Mouse (Mus musculus) C2C12 (cell line): ENCODE results near the gene Cgnl1. TPM values are rescaled to one million over a fixed set of nuclear protein-coding genes. Genes with fewer than 3 reads are reported as not detected.

ENCODE experiments used
- H3K27me3 ChIP-seq: one replicate; pipeline ENCODE4 v1.6.1; 2011; ENCODE audit not compliant: control insufficient read depth, insufficient read depth, insufficient read length
- H3K36me3 ChIP-seq: one replicate; pipeline ENCODE4 v1.6.1; 2011; ENCODE audit not compliant: control insufficient read depth, insufficient read depth
- H3K4me3 ChIP-seq: one replicate; pipeline ENCODE4 v1.5.1; 2011; ENCODE audit warnings: mild to moderate bottlenecking, control low read depth; ENCODE audit not compliant: poor library complexity, insufficient read depth, severe bottlenecking
- H3K79me2 ChIP-seq: one replicate; pipeline ENCODE4 v1.6.1; 2011; ENCODE audit not compliant: control insufficient read depth, insufficient read depth
- H3K79me3 ChIP-seq: one replicate; pipeline ENCODE4 v1.6.1; 2011; ENCODE audit warnings: low read depth, control low read depth
- H3ac ChIP-seq: one replicate; pipeline ENCODE3; 2011; ENCODE audit warnings: low read depth; ENCODE audit not compliant: control insufficient read depth, insufficient read length
- CEBPB ChIP-seq: IDR thresholded peaks from one replicate; pipeline ENCODE4 v1.6.1; 2011; ENCODE audit warnings: low read depth, mild to moderate bottlenecking, control low read depth, moderate library complexity
- CTCF ChIP-seq: IDR thresholded peaks from one replicate; pipeline ENCODE4 v1.5.1; 2011; ENCODE audit not compliant: control insufficient read depth, insufficient read depth, insufficient read length
- FOSL1 ChIP-seq: IDR thresholded peaks from one replicate; pipeline ENCODE4 v1.8.0; 2011; ENCODE audit warnings: mild to moderate bottlenecking, low read length; ENCODE audit not compliant: poor library complexity, insufficient read depth, severe bottlenecking
- MAX ChIP-seq: IDR thresholded peaks from one replicate; pipeline ENCODE4 v1.6.1; 2011; ENCODE audit warnings: mild to moderate bottlenecking, control low read depth
- MYOD1 ChIP-seq: IDR thresholded peaks from one replicate; pipeline ENCODE4 v1.6.1; 2011; ENCODE audit warnings: low read depth; ENCODE audit not compliant: control insufficient read depth, insufficient read length
- MYOG ChIP-seq: IDR thresholded peaks from one replicate; pipeline ENCODE4 v1.6.1; 2011; ENCODE audit not compliant: control insufficient read depth, insufficient read length; ENCODE audit errors: extremely low read depth
- USF1 ChIP-seq: IDR thresholded peaks from one replicate; pipeline ENCODE4 v1.6.1; 2011; ENCODE audit warnings: low read depth, mild to moderate bottlenecking, control low read depth, moderate library complexity
- polyA plus RNA-seq: library from polyadenylated mRNA; unstranded; fragments of >200 nt; fragmentation: generic; extraction: Trizol; gene quantifications from one replicate; pipeline ENCODE4 v1.2.1, GENCODE M21; 2012; ENCODE audit warnings: missing spikeins

Gene Cgnl1
- polyA plus RNA-seq, 1 experiment: 1.9 TPM

DNA sequence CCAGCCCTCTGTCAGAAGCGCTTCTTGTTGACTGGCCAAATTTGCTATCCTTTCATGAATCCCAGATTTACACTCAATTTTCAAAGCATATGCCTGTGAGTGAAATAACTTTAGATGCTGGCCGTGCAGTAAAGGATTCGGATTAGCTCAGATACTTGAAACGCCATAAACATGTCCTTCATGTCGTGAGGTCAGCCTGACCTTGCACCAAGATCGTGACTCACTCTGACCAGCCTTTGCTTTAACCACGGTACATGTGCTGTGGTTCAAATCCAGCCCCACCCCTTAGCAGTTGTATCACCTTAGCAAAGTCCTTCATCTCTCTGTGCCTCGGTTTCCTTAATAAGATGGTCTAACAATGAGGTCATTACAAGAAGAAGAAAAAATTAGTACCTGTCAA lies 14.0 kb downstream of the Cgnl1 start:
- no peaks in the 10 kb centered on the region for H3K79me3 ChIP-seq
- H3K79me2 ChIP-seq: no peaks in the 10 kb centered on the region
- no peak overlapping the region for H3K4me3 ChIP-seq
- no peak overlapping the region for H3ac ChIP-seq
- H3K27me3 ChIP-seq: no peaks in the 10 kb centered on the region
- no peaks in the 10 kb centered on the region for H3K36me3 ChIP-seq
- TF ChIP-seq MYOG: no peak
- TF ChIP-seq USF1: no peak
- TF ChIP-seq MAX: peak; percentile 67
- peak; percentile 40 for TF ChIP-seq FOSL1
- no peak for TF ChIP-seq CEBPB
- TF ChIP-seq CTCF: no peak
- TF ChIP-seq MYOD1: peak; percentile 14

DNA sequence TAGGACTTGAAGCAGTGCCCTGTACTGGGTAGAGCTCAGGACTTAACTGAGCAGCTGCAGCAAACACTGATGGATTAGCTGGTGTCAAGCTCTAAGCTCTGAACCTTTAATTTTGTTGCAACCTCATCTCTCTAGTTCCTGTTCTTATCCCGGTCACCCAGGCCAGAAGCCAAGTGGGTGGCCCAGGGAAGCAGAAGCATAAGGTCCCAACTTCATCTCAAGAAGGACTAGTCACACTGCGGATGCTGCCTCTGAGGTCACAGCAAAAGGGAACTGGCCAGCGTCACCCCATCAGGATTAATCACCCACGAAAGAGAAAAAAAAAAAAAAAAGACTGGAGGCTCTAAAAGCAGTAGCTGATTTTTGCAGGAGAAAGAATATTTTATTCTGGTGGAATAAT lies 14.5 kb downstream of the Cgnl1 start:
- TF ChIP-seq USF1 (no peak), FOSL1 (no peak), MYOG (no peak), MYOD1 (no peak), CEBPB (no peak), MAX (no peak), CTCF (no peak)
- H3K4me3 ChIP-seq: no peak overlapping the region
- no peak overlapping the region for H3ac ChIP-seq
- H3K27me3 ChIP-seq: no peaks in the 10 kb centered on the region
- no peaks in the 10 kb centered on the region for H3K79me2 ChIP-seq
- no peaks in the 10 kb centered on the region for H3K36me3 ChIP-seq
- no peaks in the 10 kb centered on the region for H3K79me3 ChIP-seq

DNA sequence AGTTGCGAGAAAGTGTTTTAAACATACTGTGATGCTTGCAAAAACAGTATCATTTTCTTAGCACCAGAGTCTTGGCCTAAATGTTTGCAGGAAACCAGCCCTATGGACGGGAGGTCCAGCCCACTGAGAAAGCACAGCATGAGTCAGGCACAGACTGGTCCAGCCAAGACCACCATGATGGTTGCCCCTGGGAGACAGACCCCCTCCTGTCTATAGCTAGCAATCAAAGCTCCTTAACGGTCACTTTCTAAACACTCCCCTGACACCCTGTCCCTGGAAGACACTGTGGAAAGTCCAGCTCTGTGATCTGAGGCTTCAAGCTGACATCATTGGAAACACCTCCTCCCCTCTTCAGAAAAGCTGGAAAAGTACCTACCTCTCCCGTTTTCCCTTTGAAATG lies 17.4 kb downstream of the Cgnl1 start:
- TF ChIP-seq CTCF: no peak
- TF ChIP-seq MYOG: no peak
- no peak for TF ChIP-seq FOSL1
- no peak for TF ChIP-seq USF1
- no peak for TF ChIP-seq MYOD1
- TF ChIP-seq MAX: no peak
- TF ChIP-seq CEBPB: no peak
- H3K79me2 ChIP-seq: no peaks in the 10 kb centered on the region
- H3ac ChIP-seq: no peak overlapping the region
- no peaks in the 10 kb centered on the region for H3K79me3 ChIP-seq
- no peak overlapping the region for H3K4me3 ChIP-seq
- no peaks in the 10 kb centered on the region for H3K27me3 ChIP-seq
- H3K36me3 ChIP-seq: no peaks in the 10 kb centered on the region

DNA sequence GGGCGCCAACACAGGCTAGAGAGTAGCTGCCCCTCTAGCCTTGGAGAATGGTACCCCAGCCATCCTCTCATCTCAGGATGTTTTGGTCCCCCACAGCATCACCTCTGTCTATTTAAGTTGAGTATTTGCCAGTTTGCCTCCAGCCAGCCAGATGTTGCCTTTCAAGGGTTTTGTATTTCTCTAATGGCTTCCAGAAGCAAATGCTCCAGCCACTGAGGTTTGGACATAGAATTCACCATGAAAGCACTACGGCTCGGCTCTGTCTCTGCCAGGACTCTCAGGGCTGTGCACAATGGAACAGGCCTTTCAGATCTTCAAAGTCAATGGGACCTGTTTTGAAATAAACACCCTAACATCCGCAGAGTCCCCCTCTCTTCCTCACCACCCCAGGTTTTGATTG lies 17.9 kb downstream of the Cgnl1 start:
- Histone ChIP-seq H3K79me3 (no peaks in the 10 kb centered on the region), H3K36me3 (no peaks in the 10 kb centered on the region)
- TF ChIP-seq CEBPB (no peak), CTCF (no peak), FOSL1 (no peak), MYOD1 (no peak), USF1 (no peak)

DNA sequence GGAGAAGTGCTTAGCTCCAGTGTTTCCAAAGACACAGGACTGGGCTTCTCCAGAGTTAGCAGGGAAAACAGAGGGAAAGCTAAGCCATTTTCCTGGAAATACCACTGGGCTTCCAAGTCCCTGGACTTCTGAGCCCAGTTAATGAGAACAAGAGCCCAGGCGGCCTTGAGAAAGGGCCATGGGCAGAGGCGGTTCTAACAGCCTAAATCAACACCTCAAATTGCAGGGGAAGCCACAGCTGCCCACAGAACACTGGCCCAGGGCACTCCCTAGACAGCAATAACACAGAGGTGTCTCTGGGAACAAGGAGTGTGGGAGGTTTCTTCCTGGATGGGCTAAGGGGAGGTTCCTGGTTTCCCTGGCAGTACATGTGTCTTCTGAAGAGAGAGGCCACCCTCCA lies 18.3 kb downstream of the Cgnl1 start:
- H3K36me3 ChIP-seq: no peaks in the 10 kb centered on the region
- H3ac ChIP-seq: no peak overlapping the region
- no peaks in the 10 kb centered on the region for H3K79me3 ChIP-seq
- H3K79me2 ChIP-seq: no peaks in the 10 kb centered on the region
- TF ChIP-seq MYOD1 (no peak), FOSL1 (no peak), CTCF (no peak), USF1 (no peak)
- no peaks in the 10 kb centered on the region for H3K27me3 ChIP-seq
- H3K4me3 ChIP-seq: no peak overlapping the region

More for the DNA sequence above, 17.9 kb downstream of the Cgnl1 start:
- Histone ChIP-seq H3K79me2 (no peaks in the 10 kb centered on the region), H3K27me3 (no peaks in the 10 kb centered on the region), H3ac (no peak overlapping the region), H3K4me3 (no peak overlapping the region)

DNA sequence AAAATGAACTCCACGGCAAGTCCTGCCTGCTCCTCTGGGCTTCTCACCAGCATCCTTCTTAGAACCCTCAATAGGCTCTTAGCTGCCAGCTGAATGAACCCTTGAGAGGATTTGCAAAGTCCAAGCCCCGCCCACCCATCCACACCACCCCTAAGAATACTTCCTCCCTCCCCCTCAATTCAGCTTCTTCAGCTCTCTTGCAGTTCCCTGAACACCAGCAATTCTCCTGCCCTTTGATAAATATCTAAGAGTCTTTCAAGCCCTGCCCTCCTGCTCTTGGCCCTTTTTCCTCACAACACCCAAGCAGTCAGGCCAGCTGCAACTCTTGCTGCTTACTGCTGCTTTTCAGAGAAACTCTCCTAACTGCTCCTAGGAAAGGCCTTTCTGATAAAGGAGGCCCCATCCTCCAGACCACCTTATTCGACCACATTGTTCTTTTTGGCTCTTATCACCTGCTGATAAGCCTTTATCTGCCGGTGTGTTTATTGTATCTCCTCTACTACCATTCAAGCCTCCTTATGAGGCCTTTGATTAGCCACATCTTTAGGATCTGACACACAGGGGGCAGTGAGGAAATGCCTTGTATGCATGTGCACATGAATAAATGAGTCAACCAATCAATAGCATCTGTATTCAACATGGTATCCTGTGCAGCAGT lies 21.3 kb downstream of the Cgnl1 start:
- no peak for TF ChIP-seq MYOG
- no peak for TF ChIP-seq USF1
- TF ChIP-seq CTCF: no peak
- no peak for TF ChIP-seq MYOD1
- TF ChIP-seq CEBPB: no peak
- TF ChIP-seq MAX: no peak
- TF ChIP-seq FOSL1: no peak
- Histone ChIP-seq H3ac (no peak overlapping the region), H3K79me3 (no peaks in the 10 kb centered on the region), H3K36me3 (no peaks in the 10 kb centered on the region), H3K4me3 (no peak overlapping the region), H3K27me3 (no peaks in the 10 kb centered on the region), H3K79me2 (no peaks in the 10 kb centered on the region)
